8 mouse cellular contexts compared by ENCODE assay signal in the genomic region with DNA sequence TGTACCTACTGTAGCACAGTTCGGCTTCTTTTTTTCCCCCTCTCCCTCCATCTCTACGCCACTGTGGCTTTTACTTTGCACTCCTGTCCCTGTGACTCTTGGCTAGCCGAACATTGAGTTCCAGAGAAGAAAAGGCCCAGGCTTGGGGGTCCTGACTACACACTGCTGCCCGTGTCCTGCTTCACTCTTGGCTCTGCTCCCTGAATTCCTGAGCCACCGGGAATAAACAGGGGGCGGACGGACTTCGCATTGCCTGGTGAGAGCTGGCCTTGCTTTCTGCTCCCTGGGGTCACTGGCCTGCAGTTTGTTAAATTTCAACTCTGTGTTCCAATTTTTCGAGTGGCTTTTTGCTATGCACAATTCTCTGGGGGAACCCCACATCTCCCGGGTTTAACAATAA. TPM values are rescaled to one million over a fixed set of nuclear protein-coding genes. Genes with fewer than 3 reads are reported as not detected.
DNase-seq lines count a peak whose midpoint lies in the region; ATAC-seq lines count a peak whose summit lies in the region.

No protein-coding gene starts in this region.

- ATAC-seq in heart, embryonic 13.5 days (ENCODE audit: extremely low read depth, insufficient number of reproducible peaks, low FRiP score, low TSS enrichment): no peak
- peak; percentile 55; the same call in 1 of the 2 replicates for ATAC-seq in kidney, embryonic 16.5 days (ENCODE audit: low FRiP score, low TSS enrichment)
- ATAC-seq in midbrain, embryonic 11.5 days (ENCODE audit: low FRiP score): no peak
- no peak for ATAC-seq in cerebellum, adult (ENCODE audit: insufficient number of reproducible peaks, low FRiP score, low TSS enrichment)

- H3K36me3 ChIP-seq in heart, embryonic 13.5 days: no peaks in the 10 kb centered on the region
- no peaks in the 10 kb centered on the region for H3K36me3 ChIP-seq in kidney, embryonic 16.5 days (ENCODE audit: insufficient read depth, low read length)
- no peaks in the 10 kb centered on the region for H3K36me3 ChIP-seq in midbrain, embryonic 11.5 days (ENCODE audit: control insufficient read depth, insufficient read depth, low read length)

- H3K9ac ChIP-seq in heart, embryonic 13.5 days: peak overlapping the region; percentile 73
- 0 out of 2 replicates have a peak overlapping the region, but pooled peaks have one; percentile 5 for H3K9ac ChIP-seq in kidney, embryonic 16.5 days (replicated peaks; ENCODE audit: low read length)
- H3K9ac ChIP-seq in midbrain, embryonic 11.5 days (ENCODE audit: low read length): no peak overlapping the region

- no peaks in the 10 kb centered on the region for H3K27me3 ChIP-seq in heart, embryonic 13.5 days (replicated peaks)
- no peaks in the 10 kb centered on the region for H3K27me3 ChIP-seq in kidney, embryonic 16.5 days (ENCODE audit: insufficient read depth, low read length)
- H3K27me3 ChIP-seq in midbrain, embryonic 11.5 days (ENCODE audit: control insufficient read depth, insufficient read depth, low read length): no peaks in the 10 kb centered on the region

- H3K4me3 ChIP-seq in heart, embryonic 13.5 days: no peak overlapping the region
- H3K4me3 ChIP-seq in kidney, embryonic 16.5 days (ENCODE audit: low read length): no peak overlapping the region
- H3K4me3 ChIP-seq in midbrain, embryonic 11.5 days (ENCODE audit: low read depth, low read length): no peak overlapping the region

- peak overlapping the region; percentile 44 for H3K4me2 ChIP-seq in heart, embryonic 13.5 days
- 0 out of 2 replicates have a peak overlapping the region, but pooled peaks have one; percentile 4 for H3K4me2 ChIP-seq in kidney, embryonic 16.5 days (replicated peaks; ENCODE audit: low read depth, low read length)
- H3K4me2 ChIP-seq in midbrain, embryonic 11.5 days: no peak overlapping the region

- 15% methylated on average over 10 of the region's 10 CpGs for WGBS in heart, embryonic 13.5 days
- 20% methylated on average over 10 of the region's 10 CpGs for WGBS in kidney, embryonic 16.5 days
- 31% methylated on average over 10 of the region's 10 CpGs for WGBS in midbrain, embryonic 11.5 days

- peak overlapping the region; percentile 88 for H3K27ac ChIP-seq in heart, embryonic 13.5 days (replicated peaks)
- peak overlapping the region; percentile 82 for H3K27ac ChIP-seq in kidney, embryonic 16.5 days (ENCODE audit: low read length)
- no peak overlapping the region for H3K27ac ChIP-seq in midbrain, embryonic 11.5 days (ENCODE audit: low read depth, low read length)

- peaks cover 45% of the 10 kb centered on the region for H3K4me1 ChIP-seq in heart, embryonic 13.5 days
- peaks cover 41% of the 10 kb centered on the region for H3K4me1 ChIP-seq in kidney, embryonic 16.5 days (ENCODE audit: insufficient read depth, low read length)
- 0 out of 2 replicates have a peak, but pooled peaks cover 3% of the 10 kb centered on the region for H3K4me1 ChIP-seq in midbrain, embryonic 11.5 days (ENCODE audit: control insufficient read depth, insufficient read depth, low read length)

- DNase-seq in cerebellum, postnatal 14 days: peak; percentile 28 to 49
- no peak for DNase-seq in cerebellum, adult 9-10 months
- DNase-seq in midbrain, embryonic 11.5 days (ENCODE audit: low spot score, missing footprints): peak; percentile 86
- no peak for DNase-seq in thymus, postnatal 14 days
- no peak for DNase-seq in frontal cortex, postnatal 14 days (ENCODE audit: low spot score in 2 of 2)

- no peaks in the 10 kb centered on the region for H3K9me3 ChIP-seq in heart, embryonic 13.5 days
- H3K9me3 ChIP-seq in kidney, embryonic 16.5 days (ENCODE audit: low read length): no peaks in the 10 kb centered on the region
- H3K9me3 ChIP-seq in midbrain, embryonic 11.5 days (ENCODE audit: control insufficient read depth, low read length): no peaks in the 10 kb centered on the region

RNA-seq across cellular contexts. Expression of gene Abca4, which starts 30.1 kb away (rescaled TPM):
- polyA plus RNA-seq in heart, embryonic 13.5 days (2015; fragmentation: Nextera tagmentation; extraction: Ambion mirVana): 2.4 and 2.5 TPM in 2 replicates
- polyA plus RNA-seq in kidney, embryonic 16.5 days (2015; fragmentation: Nextera tagmentation; extraction: Ambion mirVana): 0.73 and 1.4 TPM in 2 replicates
- polyA plus RNA-seq in midbrain, embryonic 11.5 days (2014; fragmentation: Nextera tagmentation; extraction: Ambion mirVana): 2.2 and 2.3 TPM in 2 replicates

Comparison
In these comparisons a context has a peak if more than half of its experiments do, and no peak if none do; other contexts are left out.
1. DNase-seq: peak in cerebellum, postnatal 14 days (2 of 2) and midbrain, embryonic 11.5 days (single experiment); none in cerebellum, adult 9-10 months (single experiment), thymus, postnatal 14 days (single experiment) and frontal cortex, postnatal 14 days (0 of 2).